Mouse (Mus musculus) neutrophil, adult 65 days (primary cell): ENCODE results near the gene Slc22a14. TPM values are rescaled to one million over a fixed set of nuclear protein-coding genes. Genes with fewer than 3 reads are reported as not detected.

Experiments used
- total RNA-seq: library from RNA; stranded (reverse); gene quantifications from 2 replicates; pipeline ENCODE4 v1.2.4, GENCODE M21; 2023

Slc22a14 gene
- not detected in 2 replicates for total RNA-seq

GRCm38 (mm10) chr9:119365284-119365683 lies at the start of gene Slc22a14:
Gene Slc22a14 (minus strand): TSS chr9:119365553.

GRCm38 (mm10) chr9:119401801-119402214 lies 36.5 kb upstream of the Slc22a14 start, which contains the start of gene Acvr2b:
Gene Acvr2b (plus strand): TSS chr9:119402118.

GRCm38 (mm10) chr9:119357331-119358057 lies 7.9 kb downstream of the Slc22a14 start, which contains the start of gene Xylb:
Gene Xylb (plus strand): TSS chr9:119357381.

GRCm38 (mm10) chr9:119340909-119341816 lies 24.2 kb downstream of the Slc22a14 start, which contains the start of gene Myd88:
Gene Myd88 (minus strand): TSS chr9:119341411.

GRCm38 (mm10) chr9:119339558-119340211 lies 25.7 kb downstream of the Slc22a14 start, which contains the start of gene Acaa1a:
Gene Acaa1a (plus strand): TSS chr9:119339676.

GRCm38 (mm10) chr9:119322289-119323259 lies 42.8 kb downstream of the Slc22a14 start, which contains the start of gene Oxsr1:
Gene Oxsr1 (minus strand): TSS chr9:119322427.

GRCm38 (mm10) chr9:119208998-119209397 lies 156.4 kb downstream of the Slc22a14 start, which contains the start of gene Slc22a13:
Gene Slc22a13 (minus strand): TSS chr9:119209098.

GRCm38 (mm10) chr9:119158861-119159260 lies 206.5 kb downstream of the Slc22a14 start, which contains the start of gene Gm47289:
Gene Gm47289 (plus strand): TSS chr9:119159161.

GRCm38 (mm10) chr9:119156278-119157201 lies 208.8 kb downstream of the Slc22a14 start, which contains the start of gene Acaa1b:
Gene Acaa1b (minus strand): TSS chr9:119157093.

Other genes starting within 250 kb of the Slc22a14 start
- gene Acaa1b, start 208.5 kb downstream of the Slc22a14 start, total RNA-seq, result 0.68 and 0.85 TPM in 2 replicates
- not detected in 2 replicates for gene Gm47289, start 206.4 kb downstream of the Slc22a14 start, total RNA-seq
- not detected in 2 replicates for gene Slc22a13, start 156.5 kb downstream of the Slc22a14 start, total RNA-seq
- 21.8 and 27.9 TPM in 2 replicates for gene Oxsr1, start 43.1 kb downstream of the Slc22a14 start, total RNA-seq
- 43.2 and 61.0 TPM in 2 replicates for gene Acaa1a, start 25.9 kb downstream of the Slc22a14 start, total RNA-seq
- gene Myd88, start 24.1 kb downstream of the Slc22a14 start, total RNA-seq, result 99.5 and 123 TPM in 2 replicates
- 0.98 and 1.1 TPM in 2 replicates for gene Xylb, start 8.2 kb downstream of the Slc22a14 start, total RNA-seq
- 0.86 and 1.1 TPM in 2 replicates for gene Acvr2b, start 36.6 kb upstream of the Slc22a14 start, total RNA-seq
- gene Exog, start 79.4 kb upstream of the Slc22a14 start, total RNA-seq, result 1.3 and 2.9 TPM in 2 replicates
- not detected in 2 replicates for gene Scn5a, start 213.5 kb upstream of the Slc22a14 start, total RNA-seq